Mouse (Mus musculus): Measurements from ENCODE around the gene Dmbx1.

GRCm38 (mm10) chr4:115989382-115989781 is 49.7 kb upstream of the Dmbx1 start:
- TF ChIP-seq HCFC1 (IDR thresholded peaks at IDR 0.05; ENCODE audit: borderline replicate concordance, insufficient read depth, low read length) (no peak), ZC3H11A (IDR thresholded peaks at IDR 0.05; ENCODE audit: borderline replicate concordance, low read depth, low read length) (no peak), CHD2 (IDR thresholded peaks at IDR 0.05; ENCODE audit: low read depth, low read length) (no peak), ZNF384 (IDR thresholded peaks at IDR 0.05; ENCODE audit: low read depth, low read length) (no peak), MAFK (IDR thresholded peaks at IDR 0.05; ENCODE audit: insufficient read depth, low read depth, low read length) (no peak)

Measured in ES-E14 (cell line).